Mouse (Mus musculus) myocyte (in vitro differentiated cells): Measurements from ENCODE around the gene Abca13.

Experiments used
- CEBPB ChIP-seq: IDR thresholded peaks from 2 replicates; pipeline ENCODE4 v1.6.1; 2011; ENCODE audit warnings: mild to moderate bottlenecking, moderate library complexity; ENCODE audit not compliant: poor library complexity, insufficient read depth, severe bottlenecking
- E2F4 ChIP-seq: IDR thresholded peaks from one replicate; pipeline ENCODE4 v1.6.1; 2011; ENCODE audit warnings: mild to moderate bottlenecking, control low read depth, moderate library complexity; ENCODE audit not compliant: insufficient read depth
- MAX ChIP-seq: IDR thresholded peaks from one replicate; pipeline ENCODE4 v1.6.1; 2011; ENCODE audit warnings: low read depth, mild to moderate bottlenecking, control low read depth
- MYOD1 ChIP-seq, 3 experiments: IDR thresholded peaks; one replicate each; pipeline ENCODE4 v1.6.1; 2011; ENCODE audit warnings: control low read depth in 2 of 3, low read depth in 2 of 3, mild to moderate bottlenecking in 2 of 3, moderate library complexity in 1 of 3; ENCODE audit not compliant: insufficient read length in 2 of 3, control insufficient read depth in 1 of 3
- POLR2A ChIP-seq: IDR thresholded peaks from one replicate; pipeline ENCODE4 v1.6.1; 2011; ENCODE audit warnings: low read depth, mild to moderate bottlenecking, control low read depth, moderate library complexity; ENCODE audit not compliant: insufficient read length
- POLR2AphosphoS2 ChIP-seq: IDR thresholded peaks from one replicate; pipeline ENCODE4 v1.6.1; 2011; ENCODE audit warnings: low read depth, control low read depth; ENCODE audit not compliant: insufficient read length
- TCF12 ChIP-seq: IDR thresholded peaks from one replicate; pipeline ENCODE4 v1.6.1; 2011; ENCODE audit warnings: mild to moderate bottlenecking, control low read depth; ENCODE audit not compliant: poor library complexity, insufficient read depth, severe bottlenecking
- USF1 ChIP-seq: IDR thresholded peaks from one replicate; pipeline ENCODE4 v1.6.1; 2011; ENCODE audit warnings: low read depth, mild to moderate bottlenecking, control low read depth, moderate library complexity

DNA sequence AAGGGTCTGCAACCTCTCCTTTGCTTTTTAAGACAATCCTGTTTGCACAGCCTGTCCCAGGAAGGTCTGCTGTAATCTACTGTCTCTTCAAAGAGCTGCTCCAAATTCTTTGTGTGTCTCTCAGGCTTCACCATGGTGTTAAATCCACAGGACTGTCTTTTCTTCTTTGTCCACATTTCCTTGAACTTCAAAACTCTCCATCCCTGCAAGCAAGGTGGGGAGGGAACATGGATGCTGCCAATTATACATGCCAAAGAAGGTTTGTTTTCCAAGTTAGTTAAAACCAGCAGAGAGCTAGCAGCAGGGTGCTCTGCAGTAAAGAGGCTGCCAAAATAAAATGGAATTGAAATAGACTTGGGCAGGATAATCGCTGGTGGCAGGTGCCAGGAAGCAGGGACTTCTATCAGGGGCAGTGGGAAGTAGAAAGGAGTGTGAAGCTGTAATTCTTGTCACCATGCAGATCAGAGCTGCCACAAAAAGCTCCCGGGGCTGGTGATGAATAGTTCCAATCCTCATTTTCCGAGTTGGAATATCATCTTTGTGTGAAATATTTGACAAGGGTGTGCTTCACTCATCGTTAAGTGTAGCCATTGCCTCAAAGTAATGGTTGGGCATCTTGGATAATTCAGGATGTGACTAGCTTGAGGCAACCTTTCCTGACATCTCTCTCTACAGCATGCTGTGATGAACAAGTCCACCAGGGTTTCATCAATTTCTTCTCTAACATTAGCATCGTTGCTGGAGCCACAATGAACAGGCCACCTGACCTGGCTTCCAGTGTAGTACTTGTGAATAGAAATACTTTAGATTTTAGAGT, 308.8 kb downstream of the Abca13 start:
- TF ChIP-seq USF1, result no peak
- no peak for TF ChIP-seq POLR2A
- TF ChIP-seq MYOD1 (IDR thresholded peaks at IDR 0.05; ENCODE audit: control insufficient read depth in 1 of 3, insufficient read length in 2 of 3, low read depth in 2 of 3), result peak in 1 of 3 experiments; percentile 30
- no peak for TF ChIP-seq MAX
- no peak for TF ChIP-seq TCF12
- TF ChIP-seq POLR2AphosphoS2, result no peak
- TF ChIP-seq E2F4, result no peak
- no peak for TF ChIP-seq CEBPB
